Mouse (Mus musculus): ENCODE data around the gene Tysnd1. TPM values are rescaled to one million over a fixed set of nuclear protein-coding genes. Genes with fewer than 3 reads are reported as not detected.

Gene Tysnd1
- 11.2 and 17.2 TPM in 2 replicates for polyA plus RNA-seq (2011; ENCODE audit: insufficient read depth, insufficient read length, low read depth, missing spikeins)

DNA sequence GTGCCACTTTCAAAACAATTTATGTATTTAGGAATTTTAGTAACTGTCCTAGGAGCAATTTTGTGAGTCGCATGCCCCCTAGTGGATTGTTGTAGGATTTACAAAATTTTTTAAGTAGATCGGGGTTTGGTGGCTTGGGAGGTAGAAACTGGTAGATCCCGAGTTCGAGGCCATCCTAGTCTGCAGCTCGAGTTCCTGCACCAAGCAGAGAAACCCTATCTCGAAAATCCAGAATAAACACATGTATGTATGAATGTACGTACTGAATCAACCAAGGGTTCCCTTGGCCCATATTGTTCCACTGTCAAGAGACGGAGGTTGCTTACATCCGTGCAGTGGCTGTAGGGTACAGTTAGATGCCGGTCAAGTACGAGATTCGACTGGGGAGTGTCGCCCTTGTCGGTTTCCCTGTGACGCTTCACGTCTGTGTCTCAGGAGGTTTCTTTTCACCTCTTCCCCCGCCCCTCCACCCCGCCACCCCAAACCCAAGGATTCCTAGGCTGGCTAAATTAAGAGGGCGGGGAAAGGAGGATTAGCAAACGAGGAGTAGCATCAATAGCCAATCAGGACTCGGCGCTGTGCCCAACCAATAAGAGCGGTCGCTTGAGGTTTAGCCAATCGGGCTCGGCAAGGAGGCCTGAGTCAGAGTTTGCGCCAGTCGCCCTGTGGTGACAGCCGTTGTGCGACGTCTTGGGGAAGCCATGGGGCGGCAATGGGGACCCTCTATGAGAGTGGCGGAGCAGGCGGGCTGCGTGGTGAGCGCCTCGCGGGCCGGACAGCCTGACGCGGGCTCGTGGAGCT is at the start of gene Tysnd1:
Gene Tysnd1, plus strand, starts transcription at position 645 of the 801 bp plus-strand sequence.
- Histone ChIP-seq H3K9me3 (replicated peaks; ENCODE audit: control insufficient read depth, insufficient read depth, low read length, poor library complexity, severe bottlenecking) (no peaks in the 10 kb centered on the region), H3K27ac (ENCODE audit: insufficient read depth, low read length) (0 out of 2 replicates have a peak within 1 kb of the TSS, but pooled peaks have one; percentile 16), H3K4me3 (ENCODE audit: low read depth, low read length) (peak within 1 kb of the TSS; percentile 97), H3K9ac (ENCODE audit: low read depth, poor library complexity, severe bottlenecking) (peak within 1 kb of the TSS; percentile 70), H3K4me1 (ENCODE audit: control insufficient read depth, insufficient read depth, low read length) (peaks cover 2% of the 10 kb centered on the region), H3K27me3 (ENCODE audit: control insufficient read depth, insufficient read depth, low read length, poor library complexity, severe bottlenecking) (no peaks in the 10 kb centered on the region), H3K36me3 (ENCODE audit: control insufficient read depth, insufficient read depth, low read length, poor library complexity, severe bottlenecking) (peaks cover 14% of the 10 kb centered on the region)
- TF ChIP-seq CTCF (IDR thresholded peaks at IDR 0.05; ENCODE audit: low read depth, low read length) (peak; percentile 10), POLR2A (IDR thresholded peaks at IDR 0.05; ENCODE audit: insufficient read depth, low read length) (no peak)

DNA sequence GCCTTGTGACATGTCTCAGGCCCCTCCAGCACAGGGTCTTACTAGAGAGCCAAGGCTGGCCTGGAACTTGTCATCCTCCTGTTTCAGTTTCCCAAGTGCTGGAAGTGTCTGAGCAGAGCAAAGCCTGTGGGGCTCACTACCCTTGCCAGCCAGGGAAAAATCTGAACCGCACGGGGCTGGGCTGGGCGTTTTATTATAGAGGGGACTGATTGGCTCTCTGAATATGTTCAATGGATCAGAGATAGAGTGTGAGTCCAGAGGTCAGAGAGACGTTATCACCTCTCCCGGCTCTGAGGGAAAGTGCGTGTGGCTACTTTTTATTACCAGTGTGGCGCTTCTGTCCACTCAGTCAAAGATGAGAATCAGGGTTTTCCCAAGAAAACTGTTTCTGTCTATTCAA is 48.8 kb upstream of the Tysnd1 start:
- H3K9ac ChIP-seq (ENCODE audit: low read depth, poor library complexity, severe bottlenecking) = no peak overlapping the region
- TF ChIP-seq EP300 (IDR thresholded peaks at IDR 0.05; ENCODE audit: insufficient read depth, low read depth, low read length) (no peak), CTCF (IDR thresholded peaks at IDR 0.05; ENCODE audit: low read depth, low read length) (no peak), POLR2A (IDR thresholded peaks at IDR 0.05; ENCODE audit: insufficient read depth, low read length) (no peak)
- no peaks in the 10 kb centered on the region for H3K27me3 ChIP-seq (ENCODE audit: control insufficient read depth, insufficient read depth, low read length, poor library complexity, severe bottlenecking)
- no peak overlapping the region for H3K4me3 ChIP-seq (ENCODE audit: low read depth, low read length)
- H3K9me3 ChIP-seq (replicated peaks; ENCODE audit: control insufficient read depth, insufficient read depth, low read length, poor library complexity, severe bottlenecking) = no peaks in the 10 kb centered on the region
- H3K27ac ChIP-seq (ENCODE audit: insufficient read depth, low read length) = peak overlapping the region; percentile 37; the same call in 1 of the 2 replicates
- peaks cover 2% of the 10 kb centered on the region for H3K4me1 ChIP-seq (ENCODE audit: control insufficient read depth, insufficient read depth, low read length)
- peaks cover 9% of the 10 kb centered on the region for H3K36me3 ChIP-seq (ENCODE audit: control insufficient read depth, insufficient read depth, low read length, poor library complexity, severe bottlenecking)

DNA sequence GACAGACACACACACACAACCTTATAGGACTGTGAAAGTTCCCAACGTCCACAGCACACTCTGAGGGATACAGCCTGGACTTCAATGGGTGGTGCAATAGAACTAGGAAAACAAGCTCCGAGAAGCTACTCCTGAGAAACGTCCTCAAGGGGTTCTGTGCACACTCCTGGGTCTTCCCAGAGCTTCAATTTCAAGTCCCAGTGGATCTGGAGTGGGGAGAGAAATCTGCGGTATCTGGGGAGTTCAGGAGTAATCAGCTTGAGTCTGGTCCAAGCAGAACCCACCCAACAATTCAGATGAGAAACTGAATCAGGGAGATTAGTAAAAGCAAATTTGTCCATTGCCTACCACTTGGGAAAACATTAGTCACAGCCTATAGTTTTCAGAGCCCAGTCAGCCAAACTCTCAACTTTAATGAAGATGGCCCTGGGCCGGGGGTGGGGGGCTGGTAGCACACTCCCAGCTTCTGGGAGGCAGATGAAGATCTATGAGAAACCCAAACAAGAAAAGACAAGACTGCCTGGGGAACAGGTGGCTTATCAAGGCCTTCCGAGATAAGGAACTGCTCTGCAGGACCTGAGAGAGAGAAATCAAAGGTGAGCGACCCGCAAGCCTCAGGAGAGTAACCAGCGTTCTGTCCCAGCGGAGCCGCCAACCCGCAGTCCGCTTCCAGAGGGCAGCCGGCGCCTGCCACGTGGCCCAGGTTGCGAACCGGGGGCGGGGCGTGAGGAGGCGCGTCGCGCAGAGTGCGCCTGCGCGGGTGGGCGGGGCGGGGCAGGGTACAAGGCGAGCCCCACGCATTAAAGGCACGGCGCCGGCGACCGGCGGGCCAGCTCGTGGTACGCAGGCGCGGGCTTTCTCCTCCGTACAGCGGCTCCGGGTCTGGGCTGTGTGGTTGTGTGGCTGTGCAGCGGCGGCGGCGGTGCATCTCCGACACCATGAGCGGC is 47.3 kb upstream of the Tysnd1 start, which contains the start of gene Ppa1:
Gene Ppa1, plus strand, starts transcription at position 763 of the 947 bp plus-strand sequence.
- peaks cover 20% of the 10 kb centered on the region for H3K36me3 ChIP-seq (ENCODE audit: control insufficient read depth, insufficient read depth, low read length, poor library complexity, severe bottlenecking)
- H3K9me3 ChIP-seq (replicated peaks; ENCODE audit: control insufficient read depth, insufficient read depth, low read length, poor library complexity, severe bottlenecking) = no peaks in the 10 kb centered on the region
- peak within 1 kb of the TSS; percentile 98 for H3K4me3 ChIP-seq (ENCODE audit: low read depth, low read length)
- H3K4me1 ChIP-seq (ENCODE audit: control insufficient read depth, insufficient read depth, low read length) = peaks cover 2% of the 10 kb centered on the region
- H3K27ac ChIP-seq (ENCODE audit: insufficient read depth, low read length) = peak within 1 kb of the TSS; percentile 43
- H3K9ac ChIP-seq (ENCODE audit: low read depth, poor library complexity, severe bottlenecking) = peak within 1 kb of the TSS; percentile 82
- no peak for TF ChIP-seq CTCF (IDR thresholded peaks at IDR 0.05; ENCODE audit: low read depth, low read length)
- no peak for TF ChIP-seq EP300 (IDR thresholded peaks at IDR 0.05; ENCODE audit: insufficient read depth, low read depth, low read length)
- TF ChIP-seq POLR2A (IDR thresholded peaks at IDR 0.05; ENCODE audit: insufficient read depth, low read length) = peak; percentile 75
- no peaks in the 10 kb centered on the region for H3K27me3 ChIP-seq (ENCODE audit: control insufficient read depth, insufficient read depth, low read length, poor library complexity, severe bottlenecking)

DNA sequence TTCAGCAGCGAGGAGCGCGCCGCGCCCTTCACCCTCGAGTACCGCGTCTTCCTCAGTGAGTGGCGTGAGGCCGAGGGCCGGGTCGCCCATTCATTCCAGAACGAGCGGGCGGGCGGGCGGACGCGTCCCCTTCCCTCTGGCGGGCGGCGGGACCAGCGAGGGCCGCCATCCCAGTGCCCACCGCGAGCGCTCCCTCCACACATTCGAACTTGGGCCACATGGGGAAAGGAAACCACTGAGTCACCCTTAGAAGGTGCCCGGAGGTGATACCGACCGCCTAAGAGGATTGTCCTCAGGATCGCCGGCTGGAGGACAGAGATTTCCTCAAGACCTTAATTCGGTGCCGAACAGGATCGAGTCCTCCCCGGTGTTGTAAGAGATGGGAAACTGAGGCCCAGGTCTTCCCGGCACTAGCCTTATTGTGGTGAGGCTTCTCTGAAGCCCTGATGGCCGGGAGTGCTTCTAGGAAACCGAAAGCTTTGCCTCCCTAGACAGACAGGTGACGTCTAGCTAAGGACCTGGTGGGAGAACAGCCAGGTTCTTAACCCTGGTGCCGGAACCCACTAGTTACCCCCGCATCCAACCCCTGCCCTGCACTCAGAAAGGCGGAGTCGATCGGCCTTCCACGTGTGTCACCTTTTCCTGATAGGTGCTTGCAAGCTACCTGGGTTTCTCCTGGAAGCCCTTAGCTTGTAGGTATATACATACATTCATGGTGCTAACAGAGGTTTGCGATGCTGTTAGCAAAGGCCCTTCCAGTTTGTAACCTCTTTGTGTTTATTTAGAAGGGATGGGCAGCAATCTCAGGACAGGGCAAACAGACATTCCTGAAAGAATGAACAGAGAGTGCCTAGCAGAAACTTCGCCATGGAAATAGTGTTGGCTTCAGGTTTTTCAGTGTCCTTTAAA is 46.3 kb upstream of the Tysnd1 start:
- Histone ChIP-seq H3K4me1 (ENCODE audit: control insufficient read depth, insufficient read depth, low read length) (peaks cover 2% of the 10 kb centered on the region), H3K9me3 (replicated peaks; ENCODE audit: control insufficient read depth, insufficient read depth, low read length, poor library complexity, severe bottlenecking) (no peaks in the 10 kb centered on the region), H3K27ac (ENCODE audit: insufficient read depth, low read length) (peak overlapping the region; percentile 43; the same call in 1 of the 2 replicates), H3K36me3 (ENCODE audit: control insufficient read depth, insufficient read depth, low read length, poor library complexity, severe bottlenecking) (peaks cover 25% of the 10 kb centered on the region), H3K9ac (ENCODE audit: low read depth, poor library complexity, severe bottlenecking) (peak overlapping the region; percentile 82), H3K27me3 (ENCODE audit: control insufficient read depth, insufficient read depth, low read length, poor library complexity, severe bottlenecking) (no peaks in the 10 kb centered on the region), H3K4me3 (ENCODE audit: low read depth, low read length) (peak overlapping the region; percentile 98)
- no peak for TF ChIP-seq CTCF (IDR thresholded peaks at IDR 0.05; ENCODE audit: low read depth, low read length)
- TF ChIP-seq EP300 (IDR thresholded peaks at IDR 0.05; ENCODE audit: insufficient read depth, low read depth, low read length) = no peak
- no peak for TF ChIP-seq POLR2A (IDR thresholded peaks at IDR 0.05; ENCODE audit: insufficient read depth, low read length)

DNA sequence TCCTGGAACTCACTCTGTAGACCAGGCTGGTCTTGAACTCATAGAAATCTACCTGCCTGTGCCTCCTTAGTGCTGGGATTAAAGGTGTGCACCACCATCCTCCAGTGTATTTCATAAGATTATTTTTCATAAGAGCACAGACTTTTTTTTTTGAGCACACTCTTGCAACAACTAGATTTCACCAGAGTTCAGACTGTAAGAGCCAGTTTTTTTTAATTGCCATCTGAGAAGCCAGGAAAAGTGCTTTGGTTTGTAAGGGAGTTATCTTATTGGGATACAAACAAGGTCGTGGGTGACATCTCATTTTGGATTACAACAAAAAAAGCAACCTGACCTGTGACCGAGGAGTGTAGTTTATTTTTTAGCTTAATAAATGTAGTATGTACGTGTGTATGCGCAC is 41.2 kb upstream of the Tysnd1 start:
- no peak overlapping the region for H3K27ac ChIP-seq (ENCODE audit: insufficient read depth, low read length)
- TF ChIP-seq EP300 (IDR thresholded peaks at IDR 0.05; ENCODE audit: insufficient read depth, low read depth, low read length) (no peak), CTCF (IDR thresholded peaks at IDR 0.05; ENCODE audit: low read depth, low read length) (no peak), POLR2A (IDR thresholded peaks at IDR 0.05; ENCODE audit: insufficient read depth, low read length) (no peak)
- no peak overlapping the region for H3K9ac ChIP-seq (ENCODE audit: low read depth, poor library complexity, severe bottlenecking)
- H3K27me3 ChIP-seq (ENCODE audit: control insufficient read depth, insufficient read depth, low read length, poor library complexity, severe bottlenecking) = no peaks in the 10 kb centered on the region
- H3K9me3 ChIP-seq (replicated peaks; ENCODE audit: control insufficient read depth, insufficient read depth, low read length, poor library complexity, severe bottlenecking) = no peaks in the 10 kb centered on the region
- peaks cover 43% of the 10 kb centered on the region for H3K36me3 ChIP-seq (ENCODE audit: control insufficient read depth, insufficient read depth, low read length, poor library complexity, severe bottlenecking)
- peaks cover 2% of the 10 kb centered on the region for H3K4me1 ChIP-seq (ENCODE audit: control insufficient read depth, insufficient read depth, low read length)
- no peak overlapping the region for H3K4me3 ChIP-seq (ENCODE audit: low read depth, low read length)
